Mouse (Mus musculus) E14TG2a.4 (cell line): ENCODE results near the gene Cd59a.

Source experiments
- CTCF ChIP-seq: conservative IDR thresholded peaks from 2 replicates; pipeline ENCODE4 v1.5.1; 2014; ENCODE audit warnings: low read length
- POU5F1 ChIP-seq: IDR thresholded peaks from 2 replicates; pipeline ENCODE4 v1.6.1; 2014; ENCODE audit warnings: low read length, borderline replicate concordance

- TF ChIP-seq CTCF (no peak), POU5F1 (no peak)
Observed at GRCm38 (mm10) chr2:104144004-104144403, 48.4 kb downstream of the Cd59a start.
